Mouse (Mus musculus) megakaryocyte, embryonic 14.5 days (primary cell): ENCODE measurements around the gene Ubash3a.

Experiments used
- FLI1 ChIP-seq: IDR thresholded peaks from 2 replicates; pipeline ENCODE4 v1.6.1; 2012; ENCODE audit warnings: low read length, inconsistent platforms, mixed read lengths
- GATA1 ChIP-seq: IDR thresholded peaks from 3 replicates; pipeline ENCODE4 v1.6.1; 2012; ENCODE audit warnings: mixed read lengths, low read length, inconsistent platforms, borderline replicate concordance

GRCm38 (mm10) chr17:31192663-31193062 is 15.0 kb upstream of the Ubash3a start:
- TF ChIP-seq GATA1 (no peak), FLI1 (no peak)
